Mouse (Mus musculus) heart, adult 2 months (tissue): ENCODE results near the gene Znrd1. TPM values are rescaled to one million over a fixed set of nuclear protein-coding genes. Genes with fewer than 3 reads are reported as not detected.
"Not testable (repeated sequence)": the region's sequence is repeated elsewhere in the genome, so short reads cannot be mapped to it uniquely, and the experiment has no call there.

Experiments
- DNase-seq, 2 experiments: peaks; one replicate each; pipeline ENCODE4 v3.0.0; 2021
- H3K27ac ChIP-seq: fragments of 200-600 bp; 2 replicates; pipeline ENCODE4 v1.8.1; 2022
- H3K27me3 ChIP-seq: fragments of 200-500 bp; 2 replicates; pipeline ENCODE4 v1.6.1; 2012; ENCODE audit warnings: mild to moderate bottlenecking, low read length, inconsistent platforms, mixed read lengths; ENCODE audit not compliant: control insufficient read depth, insufficient read depth
- H3K36me3 ChIP-seq: fragments of 200-500 bp; 2 replicates; pipeline ENCODE4 v1.6.1; 2012; ENCODE audit warnings: low read length, inconsistent platforms; ENCODE audit not compliant: control insufficient read depth, insufficient read depth
- H3K4me1 ChIP-seq: fragments of 200-500 bp; 2 replicates; pipeline ENCODE4 v1.6.1; 2011; ENCODE audit warnings: low read length; ENCODE audit not compliant: control insufficient read depth, insufficient read depth
- H3K4me3 ChIP-seq: fragments of 200-600 bp; 2 replicates; pipeline ENCODE4 v1.8.1; 2022
- H3K79me2 ChIP-seq: fragments of 200-500 bp; replicated peaks from 2 replicates; pipeline ENCODE4 v1.6.1; 2012; ENCODE audit warnings: mild to moderate bottlenecking, inconsistent platforms, low read length, moderate library complexity, mixed read lengths; ENCODE audit not compliant: control insufficient read depth, insufficient read depth
- H3K9ac ChIP-seq: fragments of 200-500 bp; 2 replicates; pipeline ENCODE4 v1.6.1; 2012; ENCODE audit warnings: low read depth, mild to moderate bottlenecking, control low read depth, inconsistent platforms, low read length, mixed read lengths
- CTCF ChIP-seq: fragments of 200-600 bp; IDR thresholded peaks from 2 replicates; pipeline ENCODE4 v1.8.1; 2022; ENCODE audit warnings: antibody characterized with exemption, mild to moderate bottlenecking, moderate library complexity
- EP300 ChIP-seq: fragments of 200-500 bp; IDR thresholded peaks from 2 replicates; pipeline ENCODE4 v1.6.1; 2011; ENCODE audit warnings: low read depth, low read length, control low read depth; ENCODE audit not compliant: insufficient read depth
- POLR2A ChIP-seq: fragments of 200-500 bp; IDR thresholded peaks from 2 replicates; pipeline ENCODE4 v1.6.1; 2011; ENCODE audit warnings: mild to moderate bottlenecking, low read depth, low read length, control low read depth; ENCODE audit not compliant: insufficient read depth
- WGBS: fragments of 180-500 bp; shearing (Covaris S2); methylation state at CpG from one replicate; pipeline ENCODE4 v1.1.7; 2018; 5-methylcytosine and 5-hydroxymethylcytosine counted together
- intact Hi-C: fragments of 180-260 bp; cut with DNase I; formaldehyde crosslinking; loops from one replicate; pipeline ENCODE4 v1.15.1; 2025
- polyA plus RNA-seq: library from polyadenylated mRNA; depleted of rRNA; stranded (reverse); fragments of >200 nt; gene quantifications from 2 replicates; pipeline ENCODE4 v1.2.3, GENCODE M21; 2012
- total RNA-seq, 2 experiments: library from RNA; stranded (reverse); gene quantifications; 2 replicates each; pipeline ENCODE4 v1.2.3; 2021

Znrd1 gene
- total and polyA plus RNA-seq, 3 experiments, result 19.8 to 29.0 (median 25.9) TPM

GRCm38 (mm10) chr17:36997033-36997735, 38.8 kb upstream of the Znrd1 start:
- no peak overlapping the region for H3K4me3 ChIP-seq
- H3K9ac ChIP-seq, result no peak overlapping the region
- H3K27ac ChIP-seq, result no peak overlapping the region
- intact Hi-C loops, result loop anchor here (1.0 to 2.0 kb wide), 2 partner anchors 50 to 82 kb away; no protein-coding TSS in a partner anchor
- H3K79me2 ChIP-seq, result no peaks in the 10 kb centered on the region
- peak; percentile 62 to 78 for DNase-seq
- H3K27me3 ChIP-seq, result no peaks in the 10 kb centered on the region
- H3K4me1 ChIP-seq, result no peaks in the 10 kb centered on the region
- WGBS, result 26% methylated on average over 7 of the region's 7 CpGs
- TF ChIP-seq EP300, result no peak
- TF ChIP-seq POLR2A, result no peak
- TF ChIP-seq CTCF, result peak; percentile 91
- H3K36me3 ChIP-seq, result no peaks in the 10 kb centered on the region

GRCm38 (mm10) chr17:36995448-36995847, 37.1 kb upstream of the Znrd1 start:
- Histone ChIP-seq H3K36me3 (no peaks in the 10 kb centered on the region), H3K79me2 (no peaks in the 10 kb centered on the region), H3K27ac (no peak overlapping the region), H3K4me1 (no peaks in the 10 kb centered on the region), H3K4me3 (no peak overlapping the region), H3K27me3 (0 out of 2 replicates have a peak, but pooled peaks cover 1% of the 10 kb centered on the region), H3K9ac (no peak overlapping the region)
- intact Hi-C loops, result no loop called here
- TF ChIP-seq CTCF (no peak), EP300 (no peak), POLR2A (no peak)
- DNase-seq, result no peak
- 80% methylated on average over 3 of the region's 3 CpGs for WGBS

- no peak overlapping the region for H3K4me3 ChIP-seq
- no peaks in the 10 kb centered on the region for H3K79me2 ChIP-seq
- no peak overlapping the region for H3K9ac ChIP-seq
- no peaks in the 10 kb centered on the region for H3K36me3 ChIP-seq
- no peak for DNase-seq
- no peak overlapping the region for H3K27ac ChIP-seq
- intact Hi-C loops, result no loop called here
- 0 out of 2 replicates have a peak, but pooled peaks cover 2% of the 10 kb centered on the region for H3K27me3 ChIP-seq
- H3K4me1 ChIP-seq, result no peaks in the 10 kb centered on the region
- no peak for TF ChIP-seq POLR2A
- TF ChIP-seq EP300, result no peak
- TF ChIP-seq CTCF, result no peak
- WGBS, result 85% methylated on average over 2 of the region's 2 CpGs
Observed at GRCm38 (mm10) chr17:36994528-36994927, 36.2 kb upstream of the Znrd1 start.

GRCm38 (mm10) chr17:36993770-36994325, 35.5 kb upstream of the Znrd1 start:
- no peak for TF ChIP-seq EP300
- no peak for TF ChIP-seq CTCF
- no peak for TF ChIP-seq POLR2A
- Histone ChIP-seq H3K4me1 (no peaks in the 10 kb centered on the region), H3K4me3 (no peak overlapping the region), H3K27me3 (peaks cover 5% of the 10 kb centered on the region; the same call in 1 of the 2 replicates), H3K9ac (no peak overlapping the region), H3K36me3 (no peaks in the 10 kb centered on the region), H3K27ac (no peak overlapping the region), H3K79me2 (no peaks in the 10 kb centered on the region)
- intact Hi-C loops, result no loop called here
- DNase-seq, result no peak
- 92% methylated on average over 4 of the region's 4 CpGs for WGBS

GRCm38 (mm10) chr17:36992336-36993104, 34.2 kb upstream of the Znrd1 start:
- no peak for DNase-seq
- WGBS, result 50% methylated on average over 3 of the region's 3 CpGs
- Histone ChIP-seq H3K4me3 (no peak overlapping the region), H3K4me1 (no peaks in the 10 kb centered on the region), H3K79me2 (no peaks in the 10 kb centered on the region), H3K27me3 (peaks cover 10% of the 10 kb centered on the region), H3K27ac (no peak overlapping the region), H3K36me3 (no peaks in the 10 kb centered on the region), H3K9ac (no peak overlapping the region)
- TF ChIP-seq EP300 (no peak), CTCF (no peak), POLR2A (no peak)
- intact Hi-C loops, result no loop called here

- H3K4me1 ChIP-seq, intact Hi-C loops, H3K79me2 ChIP-seq, H3K9ac ChIP-seq, DNase-seq, H3K27me3 ChIP-seq, H3K4me3 ChIP-seq, H3K36me3 ChIP-seq, H3K27ac ChIP-seq: not testable (repeated sequence)
- 92% methylated on average over 6 of the region's 6 CpGs for WGBS
Observed at GRCm38 (mm10) chr17:36990630-36991029, 32.3 kb upstream of the Znrd1 start.
